Mouse (Mus musculus) skeletal muscle tissue, postnatal 0 days (tissue): Measurements from ENCODE around the gene Ngdn. TPM values are rescaled to one million over a fixed set of nuclear protein-coding genes. Genes with fewer than 3 reads are reported as not detected.

Experiments used
- microRNA counts: library from miRNA; unstranded; fragments of <30 nt; microRNA quantifications from one replicate; lab custom pipeline; 2015
- microRNA-seq, 2 experiments: library from miRNA; unstranded; fragments of <30 nt; microRNA quantifications; one replicate each; pipeline ENCODE4; 2016
- polyA plus RNA-seq: library from polyadenylated mRNA; unstranded; fragments of >200 nt; fragmentation: Nextera tagmentation; extraction: Ambion mirVana; gene quantifications from 2 replicates; pipeline ENCODE4 v1.2.1, GENCODE M21; 2015

Ngdn gene
- polyA plus RNA-seq, result 42.6 and 46.5 TPM in 2 replicates

GRCm38 (mm10) chr14:55014991-55015766, at the start of gene Ngdn:
TSS of gene Ngdn (plus strand) at chr14:55015454.

GRCm38 (mm10) chr14:54966320-54966977, 48.8 kb upstream of the Ngdn start, which contains the start of gene Myh6:
TSS of gene Myh6 (minus strand) at chr14:54966927.

GRCm38 (mm10) chr14:54976633-54977032, 38.6 kb upstream of the Ngdn start, which contains the start of gene Gm17428:
TSS of gene Gm17428 (plus strand) at chr14:54976933.

GRCm38 (mm10) chr14:54994136-54994868, 21.0 kb upstream of the Ngdn start, which contains the start of gene Myh7:
TSS of gene Myh7 (minus strand) at chr14:54994626.

MicroRNA genes within 50 kb of the gene (microRNA counts, 519-probe panel; counts per million panel counts)
- 3,733 counts per million, percentile 78 among the panel's probes with 10 or more counts for microRNA mmu-miR-208b (lab: Ali Mortazavi, UCI)

Small RNA genes lying within 50 kb of the gene (microRNA-seq; reads per million reads assigned to microRNA genes)
- 618 to 838 reads per million in 2 experiments for gene Mir208b

Other genes with a start within 250 kb of the Ngdn start
- gene Slc7a8, start 233.5 kb upstream of the Ngdn start, polyA plus RNA-seq, result 3.8 and 5.9 TPM in 2 replicates
- not detected in 2 replicates for gene Rnf212b, start 201.3 kb upstream of the Ngdn start, polyA plus RNA-seq
- 3.6 and 4.1 TPM in 2 replicates for gene Homez, start 144.5 kb upstream of the Ngdn start, polyA plus RNA-seq
- gene Ppp1r3e, start 137.9 kb upstream of the Ngdn start, polyA plus RNA-seq, result 0.97 and 2.3 TPM in 2 replicates
- gene Bcl2l2, start 132.1 kb upstream of the Ngdn start, polyA plus RNA-seq, result 2.9 and 3.6 TPM in 2 replicates
- 0.12 and 0.30 TPM in 2 replicates for gene Gm20521, start 132.0 kb upstream of the Ngdn start, polyA plus RNA-seq
- gene Pabpn1, start 123.0 kb upstream of the Ngdn start, polyA plus RNA-seq, result 36.7 and 49.3 TPM in 2 replicates
- 15.8 and 18.4 TPM in 2 replicates for gene Slc22a17, start 102.3 kb upstream of the Ngdn start, polyA plus RNA-seq
- gene Efs, start 89.3 kb upstream of the Ngdn start, polyA plus RNA-seq, result 14.8 and 17.7 TPM in 2 replicates
- 0.45 and 0.50 TPM in 2 replicates for gene Il25, start 82.8 kb upstream of the Ngdn start, polyA plus RNA-seq
- gene Cmtm5, start 79.2 kb upstream of the Ngdn start, polyA plus RNA-seq, result 8.2 and 10.1 TPM in 2 replicates
- 20.8 and 25.5 TPM in 2 replicates for gene Myh6, start 48.5 kb upstream of the Ngdn start, polyA plus RNA-seq
- not detected in 2 replicates for gene Gm17428, start 38.5 kb upstream of the Ngdn start, polyA plus RNA-seq
- gene Myh7, start 20.8 kb upstream of the Ngdn start, polyA plus RNA-seq, result 228 and 232 TPM in 2 replicates
- gene Zfhx2, start 76.9 kb downstream of the Ngdn start, polyA plus RNA-seq, result 0.94 TPM in 2 replicates
- gene Thtpa, start 79.3 kb downstream of the Ngdn start, polyA plus RNA-seq, result 11.7 and 12.7 TPM in 2 replicates
- 5.8 and 6.8 TPM in 2 replicates for gene Ap1g2, start 91.1 kb downstream of the Ngdn start, polyA plus RNA-seq
- 0.37 and 0.58 TPM in 2 replicates for gene Jph4, start 101.5 kb downstream of the Ngdn start, polyA plus RNA-seq
- 0.45 and 1.2 TPM in 2 replicates for gene Dhrs2, start 206.6 kb downstream of the Ngdn start, polyA plus RNA-seq